Mouse (Mus musculus): ENCODE data around the gene Naa15. TPM values are rescaled to one million over a fixed set of nuclear protein-coding genes. Genes with fewer than 3 reads are reported as not detected.
A peak's percentile ranks its signal among the peaks of the same experiment; 100 is the strongest.

Naa15 gene
- total and polyA plus RNA-seq, 3 experiments, result 27.6 to 95.3 (median 59.0) TPM

GRCm38 (mm10) chr3:51415098-51416072 lies at the start of gene Naa15 (continued):
- no peak for TF ChIP-seq BHLHE40 (IDR thresholded peaks at IDR 0.05; ENCODE audit: low read depth, low read length)

DNA sequence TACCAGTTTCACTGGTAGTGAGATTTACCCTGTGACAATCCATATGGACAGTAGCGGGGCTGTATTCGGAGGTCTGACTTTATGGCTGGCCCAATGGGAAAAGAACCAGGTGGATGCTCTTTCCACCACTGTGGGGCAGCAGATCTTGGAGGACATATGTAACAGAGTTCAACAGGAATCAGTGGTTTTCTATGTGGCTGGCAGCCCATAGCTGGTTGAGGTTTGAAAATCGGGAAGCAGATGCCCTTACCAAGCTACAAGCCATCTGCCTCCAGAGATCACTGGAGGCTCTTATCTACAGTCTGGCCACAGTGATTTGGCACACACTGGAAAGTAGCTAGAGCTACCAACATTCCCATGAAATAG lies 49.4 kb upstream of the Naa15 start:
- no peak for TF ChIP-seq POLR2A (IDR thresholded peaks at IDR 0.05; ENCODE audit: low read depth, low read length)
- TF ChIP-seq TBP (conservative IDR thresholded peaks at IDR 0.05; ENCODE audit: low read depth, low read length), result no peak
- no peak for TF ChIP-seq ETS1 (conservative IDR thresholded peaks at IDR 0.05; ENCODE audit: low read depth, low read length)
- TF ChIP-seq SMC3 (IDR thresholded peaks at IDR 0.05; ENCODE audit: low read depth, low read length), result no peak
- TF ChIP-seq NELFE (IDR thresholded peaks at IDR 0.05; ENCODE audit: low read depth, low read length), result no peak
- no peak for TF ChIP-seq MAX (IDR thresholded peaks at IDR 0.05; ENCODE audit: low read length)
- TF ChIP-seq MEF2A (IDR thresholded peaks at IDR 0.05; ENCODE audit: borderline replicate concordance, low read depth, low read length), result no peak
- no peak for TF ChIP-seq RAD21 (IDR thresholded peaks at IDR 0.05; ENCODE audit: low read depth, low read length)
- no peak for TF ChIP-seq EP300 (IDR thresholded peaks at IDR 0.05; ENCODE audit: low read length)
- no peak for TF ChIP-seq NRF1 (IDR thresholded peaks at IDR 0.05; ENCODE audit: low read depth, low read length)
- no peak for TF ChIP-seq IRF4 (IDR thresholded peaks at IDR 0.05; ENCODE audit: low read depth, low read length)
- no peak for TF ChIP-seq PAX5 (IDR thresholded peaks at IDR 0.05; ENCODE audit: low read length)
- no peak for TF ChIP-seq MAZ (IDR thresholded peaks at IDR 0.05; ENCODE audit: low read depth, low read length)
- no peak for TF ChIP-seq HCFC1 (IDR thresholded peaks at IDR 0.05; ENCODE audit: low read depth, low read length)
- no peak for TF ChIP-seq ELF1 (IDR thresholded peaks at IDR 0.05; ENCODE audit: low read depth, low read length)
- TF ChIP-seq JUND (conservative IDR thresholded peaks at IDR 0.05; ENCODE audit: low read depth, low read length), result no peak
- no peak for TF ChIP-seq ZMIZ1 (IDR thresholded peaks at IDR 0.05; ENCODE audit: low read depth, low read length)
- TF ChIP-seq USF2 (conservative IDR thresholded peaks at IDR 0.05; ENCODE audit: low read depth, low read length), result no peak
- no peak for TF ChIP-seq POLR2AphosphoS2 (IDR thresholded peaks at IDR 0.05; ENCODE audit: low read depth, low read length)
- no peak for TF ChIP-seq MAFK (IDR thresholded peaks at IDR 0.05; ENCODE audit: insufficient replicate concordance, low read length)
- H3K36me3 ChIP-seq (replicated peaks in 1 of 2; ENCODE audit: control insufficient read depth in 1 of 2, insufficient read depth in 1 of 2, low read length in 1 of 2), result no peaks in the 10 kb centered on the region
- peak overlapping the region in 1 of 3 experiments; percentile 42 for H3K4me3 ChIP-seq (replicated peaks in 1 of 3; ENCODE audit: low read depth in 2 of 3, low read length in 2 of 3, poor library complexity in 1 of 3)
- H3K27me3 ChIP-seq (replicated peaks), result no peaks in the 10 kb centered on the region
- no peak overlapping the region for H3K9ac ChIP-seq (ENCODE audit: insufficient read depth, low read depth)
- H3K4me1 ChIP-seq (ENCODE audit: control insufficient read depth in 1 of 2, insufficient read depth in 2 of 2), result peaks cover 8 to 23% of the 10 kb centered on the region in 2 experiments
- H3K4me2 ChIP-seq (ENCODE audit: insufficient read depth, low read depth, poor library complexity, severe bottlenecking), result peak overlapping the region; percentile 60
- no peak for DNase-seq (ENCODE audit: extremely low read depth)
- H3K27ac ChIP-seq (ENCODE audit: insufficient read depth, low read depth), result no peak overlapping the region
- no peaks in the 10 kb centered on the region for H3K79me2 ChIP-seq (replicated peaks; ENCODE audit: control insufficient read depth, extremely low read depth, insufficient read depth, poor library complexity, severe bottlenecking)
- peaks cover 4% of the 10 kb centered on the region for H3K9me3 ChIP-seq (replicated peaks; ENCODE audit: low read length)
- in situ Hi-C loops (cut with MboI; ENCODE audit: low pct_ligation_motif_present, low pct_unique_long_range_greater_than_20kb, low sequenced_read_pairs), result loop anchor here (10.0 kb wide), 1 partner anchor 131 kb away; no protein-coding TSS in a partner anchor
- dilution Hi-C loops (cut with MboI; ENCODE audit: extremely low pct_ligation_motif_present, extremely low pct_unique_long_range_greater_than_20kb, low sequenced_read_pairs), result no loop called here

All from CH12.LX (cell line).